Mouse (Mus musculus) frontal cortex, adult 2 months (tissue): ENCODE data around the gene Gm49380. TPM values are rescaled to one million over a fixed set of nuclear protein-coding genes. Genes with fewer than 3 reads are reported as not detected.
"Not testable (repeated sequence)": the region's sequence is repeated elsewhere in the genome, so short reads cannot be mapped to it uniquely, and the experiment has no call there.

Experiments
- DNase-seq, 2 experiments: peaks; one replicate each; pipeline ENCODE4 v3.0.0; 2022; ENCODE audit warnings: low spot score in 1 of 2; ENCODE audit errors: extremely low spot score in 1 of 2
- polyA plus RNA-seq: library from polyadenylated mRNA; depleted of rRNA; stranded (reverse); fragments of >200 nt; gene quantifications from 2 replicates; pipeline ENCODE4 v1.2.3, GENCODE M21; 2012

Gene Gm49380
- polyA plus RNA-seq, 1 experiment: 0.16 TPM

GRCm38 (mm10) chr9:44125546-44126428 is 12.5 kb upstream of the Gm49380 start:
- DNase-seq: peak; percentile 80 to 96

- DNase-seq: no peak
These were observed 11.7 kb upstream of the Gm49380 start for GRCm38 (mm10) chr9:44125026-44125425.

- DNase-seq: no peak
These were observed 11.0 kb upstream of the Gm49380 start for GRCm38 (mm10) chr9:44124317-44124716.

- no peak for DNase-seq
These were observed 6.7 kb upstream of the Gm49380 start for GRCm38 (mm10) chr9:44119948-44120465.

GRCm38 (mm10) chr9:44119011-44119410 is 5.7 kb upstream of the Gm49380 start:
- DNase-seq: no peak

- DNase-seq: no peak
These were observed 2.9 kb upstream of the Gm49380 start for GRCm38 (mm10) chr9:44116182-44116581.

- no peak for DNase-seq
These were observed 2.3 kb upstream of the Gm49380 start for GRCm38 (mm10) chr9:44115599-44115998.

GRCm38 (mm10) chr9:44114453-44114852 is 1.2 kb upstream of the Gm49380 start:
- no peak for DNase-seq

GRCm38 (mm10) chr9:44111909-44112308 is 1.4 kb downstream of the Gm49380 start:
- not testable (repeated sequence) for DNase-seq

GRCm38 (mm10) chr9:44109360-44110095 is 3.8 kb downstream of the Gm49380 start:
- peak in 1 of 2 experiments; percentile 91 for DNase-seq

- DNase-seq: no peak
These were observed 4.8 kb downstream of the Gm49380 start for GRCm38 (mm10) chr9:44108269-44109055.

- no peak for DNase-seq
These were observed 5.6 kb downstream of the Gm49380 start for GRCm38 (mm10) chr9:44107557-44108179.

GRCm38 (mm10) chr9:44107110-44107509 is 6.2 kb downstream of the Gm49380 start, which contains the start of gene C1qtnf5:
TSS of gene C1qtnf5 (plus strand) at chr9:44107245.
- peak in 1 of 2 experiments; percentile 79 for DNase-seq

- DNase-seq: no peak
These were observed 6.7 kb downstream of the Gm49380 start for GRCm38 (mm10) chr9:44106596-44106995.

GRCm38 (mm10) chr9:44106182-44106581 is 7.1 kb downstream of the Gm49380 start:
- no peak for DNase-seq

- DNase-seq: no peak
These were observed 7.5 kb downstream of the Gm49380 start for GRCm38 (mm10) chr9:44105781-44106180.

- no peak for DNase-seq
These were observed 8.4 kb downstream of the Gm49380 start for GRCm38 (mm10) chr9:44104881-44105280.

- DNase-seq: no peak
These were observed 11.8 kb downstream of the Gm49380 start, which contains the start of gene Mfrp for GRCm38 (mm10) chr9:44101490-44101889. TSS of gene Mfrp (plus strand) at chr9:44101729.

- DNase-seq: no peak
These were observed 16.8 kb downstream of the Gm49380 start for GRCm38 (mm10) chr9:44096536-44096935.

GRCm38 (mm10) chr9:44095781-44096180 is 17.5 kb downstream of the Gm49380 start:
- no peak for DNase-seq
